Mouse (Mus musculus) monocyte, adult 59 days (primary cell): ENCODE measurements around the gene Gtpbp6. TPM values are rescaled to one million over a fixed set of nuclear protein-coding genes. Genes with fewer than 3 reads are reported as not detected.

Experiments
- total RNA-seq, 2 experiments: library from RNA; stranded (reverse); gene quantifications; one replicate each; pipeline ENCODE4 v1.2.4; 2023

Gtpbp6 gene
- total RNA-seq = 10 to 100 TPM; 74.3 to 98.1 TPM

GRCm38 (mm10) chr5:110107581-110108304 is at the start of gene Gtpbp6:
Gene Gtpbp6 (minus strand): TSS chr5:110108197.

GRCm38 (mm10) chr5:110135293-110136086 is 27.5 kb upstream of the Gtpbp6 start, which contains the start of gene Chfr:
Gene Chfr (plus strand): TSS chr5:110135842.

GRCm38 (mm10) chr5:110109991-110110441 is 2.0 kb upstream of the Gtpbp6 start, which contains the start of gene Zfp605:
Gene Zfp605 (plus strand): TSS chr5:110110092.

GRCm38 (mm10) chr5:110099656-110100580 is 8.1 kb downstream of the Gtpbp6 start, which contains the start of gene Plcxd1:
Gene Plcxd1 (plus strand): TSS chr5:110099969.

GRCm38 (mm10) chr5:110094030-110094846 is 13.8 kb downstream of the Gtpbp6 start, which contains the start of gene Gm35315:
Gene Gm35315 (minus strand): TSS chr5:110094420.

GRCm38 (mm10) chr5:110072413-110072812 is 35.6 kb downstream of the Gtpbp6 start, which contains the start of gene Gm17655:
Gene Gm17655 (minus strand): TSS chr5:110072513.

Other genes with a start within 250 kb of the Gtpbp6 start
- 1 to 10 TPM; 8.6 to 8.7 TPM for gene Gm15446, start 184.8 kb downstream of the Gtpbp6 start, total RNA-seq
- 10 to 100 TPM; 14.3 to 15.9 TPM for gene Zfp932, start 111.7 kb downstream of the Gtpbp6 start, total RNA-seq
- 1 to 10 TPM; 6.2 to 8.8 TPM for gene Gm17655, start 35.7 kb downstream of the Gtpbp6 start, total RNA-seq
- under 1 TPM; 0.13 to 0.15 TPM for gene Gm35315, start 13.8 kb downstream of the Gtpbp6 start, total RNA-seq
- not detected for gene Plcxd1, start 8.2 kb downstream of the Gtpbp6 start, total RNA-seq
- gene Zfp605, start 1.9 kb upstream of the Gtpbp6 start, total RNA-seq = 1 to 10 TPM; 3.7 to 4.8 TPM
- gene Chfr, start 27.6 kb upstream of the Gtpbp6 start, total RNA-seq = 10 to 100 TPM; 78.7 to 86.6 TPM
- gene Golga3, start 68.5 kb upstream of the Gtpbp6 start, total RNA-seq = 10 to 100 TPM; 28.4 to 29.5 TPM
- 10 to 100 TPM; 81.2 to 94.6 TPM for gene Ankle2, start 122.8 kb upstream of the Gtpbp6 start, total RNA-seq
- gene Pgam5, start 161.7 kb upstream of the Gtpbp6 start, total RNA-seq = 10 to 100 TPM; 18.4 to 22.0 TPM
- under 1 TPM in 1 of 2 experiments, not detected in 1; 0.81 TPM for gene Pxmp2, start 178.0 kb upstream of the Gtpbp6 start, total RNA-seq
- 1 to 10 TPM in 1 of 2 experiments, under 1 TPM in 1; 0.84 to 1.1 TPM for gene Pole, start 178.1 kb upstream of the Gtpbp6 start, total RNA-seq
- gene P2rx2, start 235.0 kb upstream of the Gtpbp6 start, total RNA-seq = not detected
- gene Lrcol1, start 236.5 kb upstream of the Gtpbp6 start, total RNA-seq = not detected